Mouse (Mus musculus): ENCODE results near the gene Cdpf1. TPM values are rescaled to one million over a fixed set of nuclear protein-coding genes. Genes with fewer than 3 reads are reported as not detected.
A peak's percentile ranks its signal among the peaks of the same experiment; 100 is the strongest.

Cdpf1 gene
- polyA plus RNA-seq, 1 experiment, result 51.4 TPM

GRCm38 (mm10) chr15:85792819-85793218, 18.7 kb downstream of the Cdpf1 start:
- no peak for DNase-seq
- Histone ChIP-seq H3K27me3 (replicated peaks; ENCODE audit: control insufficient read depth, insufficient read depth, low read length) (no peaks in the 10 kb centered on the region), H3K36me3 (ENCODE audit: control insufficient read depth, insufficient read depth, low read length) (no peaks in the 10 kb centered on the region; the same call in 1 of the 2 replicates), H3K4me1 (ENCODE audit: control insufficient read depth, insufficient read depth, low read length) (no peaks in the 10 kb centered on the region), H3K27ac (ENCODE audit: insufficient read depth, low read depth, low read length) (no peak overlapping the region), H3K4me3 (ENCODE audit: insufficient read depth, low read depth, low read length) (no peak overlapping the region)
- 83% methylated on average over 1 of the region's 1 CpGs for WGBS
- TF ChIP-seq POLR2A (IDR thresholded peaks at IDR 0.05; ENCODE audit: low read depth, low read length) (no peak), CTCF (conservative IDR thresholded peaks at IDR 0.05; ENCODE audit: insufficient read depth, insufficient read length, low read depth, low read length) (no peak)

DNA sequence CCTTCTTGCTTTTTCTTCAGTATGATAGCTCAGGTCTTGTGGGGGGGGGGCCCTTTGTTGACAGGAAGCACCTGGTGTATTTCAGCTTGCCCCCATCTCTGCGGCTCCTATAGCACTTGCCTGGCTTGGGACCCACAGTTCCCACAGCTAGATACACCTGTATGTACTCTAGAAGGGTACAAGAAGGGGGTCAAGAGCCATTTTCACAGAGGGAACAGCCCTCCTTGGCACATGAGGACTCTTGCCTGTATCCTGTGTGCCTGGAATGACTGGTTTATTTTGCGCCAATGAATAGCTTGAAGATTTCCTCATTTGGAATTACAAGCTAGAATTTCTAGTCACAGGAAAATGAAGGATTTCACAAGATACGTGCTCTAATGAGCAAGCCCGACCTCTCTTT, 20.0 kb downstream of the Cdpf1 start:
- DNase-seq, result no peak
- no peak for TF ChIP-seq POLR2A (IDR thresholded peaks at IDR 0.05; ENCODE audit: low read depth, low read length)
- WGBS, result 89% methylated on average over 4 of the region's 4 CpGs
- Histone ChIP-seq H3K27me3 (replicated peaks; ENCODE audit: control insufficient read depth, insufficient read depth, low read length) (no peaks in the 10 kb centered on the region), H3K4me1 (ENCODE audit: control insufficient read depth, insufficient read depth, low read length) (no peaks in the 10 kb centered on the region), H3K36me3 (ENCODE audit: control insufficient read depth, insufficient read depth, low read length) (no peaks in the 10 kb centered on the region; the same call in 1 of the 2 replicates), H3K4me3 (ENCODE audit: insufficient read depth, low read depth, low read length) (no peak overlapping the region), H3K27ac (ENCODE audit: insufficient read depth, low read depth, low read length) (no peak overlapping the region)

- no peak for TF ChIP-seq POLR2A (IDR thresholded peaks at IDR 0.05; ENCODE audit: low read depth, low read length)
- no peak for TF ChIP-seq CTCF (conservative IDR thresholded peaks at IDR 0.05; ENCODE audit: insufficient read depth, insufficient read length, low read depth, low read length)
- Histone ChIP-seq H3K27ac (ENCODE audit: insufficient read depth, low read depth, low read length) (no peak overlapping the region), H3K4me1 (ENCODE audit: control insufficient read depth, insufficient read depth, low read length) (no peaks in the 10 kb centered on the region), H3K27me3 (replicated peaks; ENCODE audit: control insufficient read depth, insufficient read depth, low read length) (no peaks in the 10 kb centered on the region), H3K4me3 (ENCODE audit: insufficient read depth, low read depth, low read length) (no peak overlapping the region), H3K36me3 (ENCODE audit: control insufficient read depth, insufficient read depth, low read length) (no peaks in the 10 kb centered on the region; the same call in 1 of the 2 replicates)
- peak; percentile 71 for DNase-seq
- 48% methylated on average over 16 of the region's 16 CpGs for WGBS
Measured at GRCm38 (mm10) chr15:85788633-85789032, 22.9 kb downstream of the Cdpf1 start.

- no peak for DNase-seq
- H3K36me3 ChIP-seq (ENCODE audit: control insufficient read depth, insufficient read depth, low read length), result no peaks in the 10 kb centered on the region; the same call in 1 of the 2 replicates
- H3K4me1 ChIP-seq (ENCODE audit: control insufficient read depth, insufficient read depth, low read length), result no peaks in the 10 kb centered on the region
- no peaks in the 10 kb centered on the region for H3K27me3 ChIP-seq (replicated peaks; ENCODE audit: control insufficient read depth, insufficient read depth, low read length)
- WGBS, result 90% methylated on average over 4 of the region's 4 CpGs
- no peak overlapping the region for H3K4me3 ChIP-seq (ENCODE audit: insufficient read depth, low read depth, low read length)
- H3K27ac ChIP-seq (ENCODE audit: insufficient read depth, low read depth, low read length), result no peak overlapping the region
- TF ChIP-seq POLR2A (IDR thresholded peaks at IDR 0.05; ENCODE audit: low read depth, low read length) (no peak), CTCF (conservative IDR thresholded peaks at IDR 0.05; ENCODE audit: insufficient read depth, insufficient read length, low read depth, low read length) (no peak)
Measured at GRCm38 (mm10) chr15:85788051-85788450, 23.4 kb downstream of the Cdpf1 start.

- WGBS, result 81% methylated on average over 6 of the region's 6 CpGs
- no peak for DNase-seq
- H3K27me3 ChIP-seq (replicated peaks; ENCODE audit: control insufficient read depth, insufficient read depth, low read length), result no peaks in the 10 kb centered on the region
- no peaks in the 10 kb centered on the region; the same call in 1 of the 2 replicates for H3K36me3 ChIP-seq (ENCODE audit: control insufficient read depth, insufficient read depth, low read length)
- no peak overlapping the region for H3K27ac ChIP-seq (ENCODE audit: insufficient read depth, low read depth, low read length)
- no peak overlapping the region for H3K4me3 ChIP-seq (ENCODE audit: insufficient read depth, low read depth, low read length)
- TF ChIP-seq POLR2A (IDR thresholded peaks at IDR 0.05; ENCODE audit: low read depth, low read length) (no peak), CTCF (conservative IDR thresholded peaks at IDR 0.05; ENCODE audit: insufficient read depth, insufficient read length, low read depth, low read length) (no peak)
- H3K4me1 ChIP-seq (ENCODE audit: control insufficient read depth, insufficient read depth, low read length), result no peaks in the 10 kb centered on the region
Measured at GRCm38 (mm10) chr15:85787482-85787881, 24.0 kb downstream of the Cdpf1 start.

DNA sequence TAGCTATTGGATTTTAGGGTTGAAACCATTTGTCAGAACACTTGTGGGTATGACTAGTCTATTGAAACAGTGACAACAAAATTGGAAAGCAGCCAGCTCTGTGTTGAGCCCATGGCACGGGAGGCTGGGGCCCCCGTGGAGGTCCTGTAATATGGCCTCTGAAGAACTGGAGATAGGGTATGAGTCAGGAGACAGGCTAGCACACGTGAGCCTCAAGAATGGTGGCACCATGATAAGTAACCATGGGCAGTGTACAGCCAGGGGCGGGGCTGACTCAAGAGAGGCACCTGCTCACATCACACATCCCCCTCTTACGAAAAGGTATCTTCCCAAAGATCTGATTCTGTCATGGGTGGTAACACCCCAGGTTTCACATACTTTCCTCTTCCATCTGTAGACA, 24.8 kb downstream of the Cdpf1 start:
- Histone ChIP-seq H3K4me1 (ENCODE audit: control insufficient read depth, insufficient read depth, low read length) (no peaks in the 10 kb centered on the region), H3K36me3 (ENCODE audit: control insufficient read depth, insufficient read depth, low read length) (no peaks in the 10 kb centered on the region; the same call in 1 of the 2 replicates), H3K27ac (ENCODE audit: insufficient read depth, low read depth, low read length) (no peak overlapping the region), H3K4me3 (ENCODE audit: insufficient read depth, low read depth, low read length) (no peak overlapping the region), H3K27me3 (replicated peaks; ENCODE audit: control insufficient read depth, insufficient read depth, low read length) (no peaks in the 10 kb centered on the region)
- TF ChIP-seq POLR2A (IDR thresholded peaks at IDR 0.05; ENCODE audit: low read depth, low read length), result no peak
- TF ChIP-seq CTCF (conservative IDR thresholded peaks at IDR 0.05; ENCODE audit: insufficient read depth, insufficient read length, low read depth, low read length), result no peak
- 71% methylated on average over 5 of the region's 5 CpGs for WGBS
- no peak for DNase-seq

- no peaks in the 10 kb centered on the region for H3K4me1 ChIP-seq (ENCODE audit: control insufficient read depth, insufficient read depth, low read length)
- 80% methylated on average over 3 of the region's 3 CpGs for WGBS
- H3K27ac ChIP-seq (ENCODE audit: insufficient read depth, low read depth, low read length), result no peak overlapping the region
- H3K27me3 ChIP-seq (replicated peaks; ENCODE audit: control insufficient read depth, insufficient read depth, low read length), result no peaks in the 10 kb centered on the region
- no peaks in the 10 kb centered on the region; the same call in 1 of the 2 replicates for H3K36me3 ChIP-seq (ENCODE audit: control insufficient read depth, insufficient read depth, low read length)
- TF ChIP-seq CTCF (conservative IDR thresholded peaks at IDR 0.05; ENCODE audit: insufficient read depth, insufficient read length, low read depth, low read length) (no peak), POLR2A (IDR thresholded peaks at IDR 0.05; ENCODE audit: low read depth, low read length) (no peak)
- no peak overlapping the region for H3K4me3 ChIP-seq (ENCODE audit: insufficient read depth, low read depth, low read length)
- DNase-seq, result no peak
Measured at GRCm38 (mm10) chr15:85784341-85784740, 27.2 kb downstream of the Cdpf1 start.
